Mouse (Mus musculus) adrenal gland, adult 8-10 months (tissue): ENCODE measurements around the gene P2ry6. TPM values are rescaled to one million over a fixed set of nuclear protein-coding genes. Genes with fewer than 3 reads are reported as not detected.

Source experiments
- DNase-seq: peaks from one replicate; pipeline ENCODE4 v3.0.0; 2022
- total RNA-seq, 4 experiments: library from RNA; stranded (reverse); gene quantifications; 2 replicates each; pipeline ENCODE4 v1.2.4; 2022

The P2ry6 gene
- total RNA-seq, 4 experiments from 2014 or later, result 5.4 to 9.5 (median 6.5) TPM

GRCm38 (mm10) chr7:100988092-100988491, 13.6 kb upstream of the P2ry6 start:
- DNase-seq, result peak; percentile 55

DNA sequence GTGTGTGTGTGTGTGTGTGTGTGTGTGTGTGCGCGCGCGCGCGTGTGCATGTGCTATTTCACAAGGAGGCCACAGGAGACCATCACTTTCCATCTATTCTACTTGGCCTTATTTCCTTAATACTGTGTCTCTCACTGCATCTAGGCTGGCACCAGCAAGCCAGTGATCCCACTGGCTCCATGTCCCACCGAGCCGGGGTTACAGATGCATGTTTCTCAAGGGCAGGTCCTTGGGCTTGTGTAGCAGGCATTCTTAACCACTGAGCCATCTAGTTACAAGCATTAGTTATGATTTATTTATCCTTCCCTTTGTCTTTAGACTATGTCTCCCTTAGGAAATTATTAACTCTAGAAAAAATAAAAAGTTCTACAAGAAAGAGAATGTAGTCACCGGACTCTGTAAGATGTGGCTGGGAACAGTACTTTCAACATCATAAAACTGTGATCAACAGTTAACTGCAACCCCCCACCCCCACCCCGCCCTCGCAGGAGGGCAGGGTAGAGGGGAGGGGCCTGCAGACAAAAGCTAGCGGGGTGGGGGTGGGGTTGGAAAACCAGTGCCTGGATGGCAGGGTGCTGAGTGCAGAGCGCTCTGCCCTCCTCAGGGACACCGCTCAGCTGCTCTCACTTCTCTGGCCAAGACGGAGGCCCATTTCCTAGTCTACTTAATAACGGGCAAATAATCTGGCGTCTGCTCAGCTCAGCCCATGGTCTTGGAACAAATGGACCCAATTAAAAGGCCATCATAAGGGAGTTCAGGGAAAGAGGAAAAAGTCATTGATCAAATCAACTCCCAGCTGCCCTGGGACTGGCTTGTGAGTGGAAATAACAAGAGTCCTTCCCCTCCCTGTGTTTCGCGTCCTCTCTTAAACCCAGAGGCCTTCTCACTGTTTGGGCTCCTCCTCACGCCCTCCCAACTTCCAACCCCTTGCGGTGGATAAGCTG, 10.3 kb upstream of the P2ry6 start:
- no peak for DNase-seq

DNA sequence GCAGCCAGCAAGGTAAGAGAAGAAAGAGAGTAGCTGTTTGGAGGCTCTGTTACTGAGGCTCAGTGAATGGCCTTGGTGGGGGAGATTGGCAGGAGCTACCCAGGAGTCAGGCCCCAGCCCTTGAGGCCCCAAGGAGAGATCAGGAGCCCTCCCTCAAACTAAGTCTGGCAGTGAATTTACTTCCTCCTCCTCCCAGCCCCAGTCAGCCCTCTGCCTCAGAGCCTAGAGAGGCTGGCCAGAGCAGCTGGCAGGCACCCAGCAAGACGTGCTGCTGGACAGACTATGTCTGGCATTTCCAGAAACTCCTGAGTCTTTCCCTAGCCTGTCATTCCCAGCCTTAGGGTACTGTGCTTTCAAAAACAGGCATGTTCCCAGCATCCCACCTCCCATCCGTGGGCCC, 4.7 kb upstream of the P2ry6 start:
- DNase-seq, result no peak

- no peak for DNase-seq
These were observed 3.7 kb upstream of the P2ry6 start for GRCm38 (mm10) chr7:100978171-100978570.

DNA sequence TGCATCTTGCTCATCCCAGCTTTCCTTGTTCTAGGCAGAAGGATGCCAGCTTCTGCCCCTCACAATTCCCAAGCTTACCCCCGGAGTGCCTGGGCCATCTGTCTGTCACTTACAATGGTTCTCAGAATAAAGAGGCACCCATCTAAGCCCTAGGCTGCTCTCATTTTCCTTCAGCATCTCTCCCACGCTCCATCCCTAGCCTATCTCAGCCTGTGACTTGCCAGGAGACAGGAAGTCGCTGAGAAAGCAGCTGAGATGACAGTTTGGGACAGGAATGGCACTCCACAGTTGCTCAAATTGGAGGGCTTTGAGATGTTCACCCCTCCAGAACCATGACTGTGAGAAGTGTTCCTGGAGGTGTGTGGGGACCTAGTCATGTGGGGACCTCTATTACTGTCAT, 1.6 kb downstream of the P2ry6 start:
- no peak for DNase-seq

GRCm38 (mm10) chr7:100968874-100969659, 5.4 kb downstream of the P2ry6 start:
- DNase-seq, result no peak

- DNase-seq, result no peak
These were observed 6.1 kb downstream of the P2ry6 start for GRCm38 (mm10) chr7:100968376-100968775.

DNA sequence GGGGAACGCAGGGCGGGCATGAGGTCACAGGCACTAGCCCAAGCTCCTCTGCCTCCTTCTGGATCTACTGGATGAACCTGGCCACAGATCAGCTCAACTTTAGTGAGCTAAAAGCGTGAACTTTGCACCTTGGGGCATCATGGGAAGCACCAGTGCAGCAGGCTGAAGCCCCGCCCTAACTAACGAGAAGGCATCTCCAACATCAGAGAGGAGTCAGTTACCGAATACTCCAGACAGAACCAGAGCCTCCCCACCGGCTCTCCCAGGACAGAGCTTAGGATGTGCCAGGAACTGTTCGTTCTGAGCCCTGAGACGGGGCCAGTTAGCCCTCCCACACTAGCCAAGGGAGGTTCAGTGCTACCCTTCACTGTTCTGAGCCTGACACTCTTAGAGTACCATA, 6.6 kb downstream of the P2ry6 start:
- no peak for DNase-seq

- DNase-seq, result no peak
These were observed 8.4 kb downstream of the P2ry6 start for GRCm38 (mm10) chr7:100966014-100966413.

- no peak for DNase-seq
These were observed 9.4 kb downstream of the P2ry6 start for GRCm38 (mm10) chr7:100965079-100965478.

DNA sequence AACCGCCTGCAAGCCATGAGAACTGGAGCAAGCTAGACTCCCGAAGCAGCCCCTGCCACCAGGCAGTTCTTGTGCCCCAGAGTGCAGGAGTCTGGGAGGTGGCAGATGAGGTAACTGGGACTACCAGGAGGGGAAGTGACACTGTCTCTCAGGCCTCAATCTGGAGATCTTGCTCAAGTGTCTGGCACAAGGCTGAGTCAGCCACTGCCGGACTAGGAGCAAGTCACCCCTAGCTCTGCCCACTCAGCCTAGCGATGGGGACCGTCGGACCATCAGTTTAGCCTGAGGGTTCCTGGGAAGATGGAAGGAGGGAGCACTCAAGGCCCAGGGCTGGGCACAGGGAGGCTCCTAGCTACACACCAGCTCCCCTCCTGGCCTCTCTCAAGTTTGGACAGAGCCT, 10.2 kb downstream of the P2ry6 start:
- no peak for DNase-seq

- DNase-seq, result no peak
These were observed 11.1 kb downstream of the P2ry6 start for GRCm38 (mm10) chr7:100963381-100963780.

DNA sequence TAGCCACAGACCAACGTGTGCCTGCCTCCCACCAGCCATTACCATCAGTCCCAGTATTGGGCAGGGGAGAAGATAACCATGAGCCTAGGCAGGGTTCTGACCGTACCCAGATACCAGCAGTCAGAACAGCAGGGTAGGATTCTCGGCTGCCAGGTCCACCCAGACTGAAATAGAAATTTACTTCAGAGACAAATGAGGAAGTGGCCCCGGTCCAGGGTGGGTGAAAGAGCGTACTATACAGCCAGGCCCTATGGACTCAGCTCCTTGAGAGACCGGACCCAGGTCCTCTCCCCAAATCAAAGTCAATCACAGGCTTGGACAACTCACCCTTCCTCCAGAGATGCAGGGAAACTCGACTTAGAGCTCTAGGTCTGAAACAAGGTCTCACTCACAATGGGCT, 13.3 kb downstream of the P2ry6 start:
- no peak for DNase-seq

GRCm38 (mm10) chr7:100960462-100960861, 14.0 kb downstream of the P2ry6 start:
- DNase-seq, result no peak

GRCm38 (mm10) chr7:100958426-100958825, 16.0 kb downstream of the P2ry6 start:
- DNase-seq, result no peak

DNA sequence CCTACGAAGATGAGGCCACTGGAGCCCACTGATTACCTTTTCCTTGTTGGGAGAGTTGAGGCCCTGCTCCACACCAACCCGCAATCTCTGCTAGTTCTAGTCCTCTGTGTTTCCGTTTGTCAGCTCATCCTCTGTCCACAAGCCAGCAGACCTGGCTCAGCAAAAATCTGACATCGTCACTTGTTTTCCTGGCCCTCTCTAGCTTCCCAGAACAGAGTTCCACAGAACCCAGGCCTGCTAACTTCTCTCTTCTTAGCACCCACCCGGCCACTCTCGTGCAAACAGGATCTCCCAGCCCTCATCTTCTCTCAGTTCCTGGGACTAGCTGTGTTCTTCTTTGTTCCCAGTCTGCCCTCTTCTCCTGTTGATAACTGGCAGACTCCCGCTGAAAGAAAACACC, 21.8 kb downstream of the P2ry6 start:
- no peak for DNase-seq

- DNase-seq, result no peak
These were observed 22.5 kb downstream of the P2ry6 start for GRCm38 (mm10) chr7:100951903-100952302.

DNA sequence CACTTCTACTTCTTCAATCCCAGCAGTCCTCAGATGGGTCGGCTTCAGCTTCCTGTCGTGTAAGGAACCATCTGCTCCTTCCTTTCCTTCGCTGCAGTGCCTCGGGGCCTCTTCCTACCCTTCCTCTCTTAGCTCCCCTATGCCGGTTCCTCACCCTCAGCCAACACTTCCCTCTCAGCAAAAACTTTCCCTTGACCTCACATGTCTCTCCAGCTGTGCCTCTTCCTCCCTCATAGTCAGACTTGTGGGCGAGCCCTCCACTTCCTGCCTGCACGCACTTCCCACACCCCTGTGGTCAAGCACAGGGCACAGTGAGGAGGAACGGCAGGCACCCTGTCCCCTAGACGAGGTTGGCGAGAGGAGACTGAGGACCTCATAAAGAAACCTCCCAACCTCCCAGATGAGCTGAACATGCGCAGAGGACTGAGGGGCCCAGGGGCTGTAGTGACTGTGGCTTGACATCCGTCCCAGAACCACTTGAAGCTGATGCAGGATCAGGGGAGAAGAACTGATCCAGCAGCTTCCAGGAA, 23.9 kb downstream of the P2ry6 start:
- no peak for DNase-seq

DNA sequence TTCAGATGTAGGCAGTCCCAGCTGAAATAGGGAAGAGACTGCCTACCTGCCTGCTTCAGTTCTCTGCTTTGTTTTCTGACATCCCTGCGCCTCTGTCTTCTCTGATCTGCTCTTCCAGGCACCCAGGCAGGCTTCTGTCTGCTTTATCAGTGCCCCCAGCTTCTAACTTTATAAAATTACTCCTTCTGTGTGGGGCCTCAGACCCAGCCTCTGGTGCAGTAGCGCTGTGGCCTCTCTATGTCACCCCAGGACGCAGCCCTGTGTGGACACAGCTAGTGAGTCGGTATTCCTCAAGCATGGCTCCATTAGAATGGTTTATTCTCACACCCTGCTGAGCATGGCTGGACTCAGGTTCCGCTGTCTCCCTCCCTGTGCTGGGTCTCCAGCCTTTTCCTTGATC, 24.4 kb downstream of the P2ry6 start:
- no peak for DNase-seq

DNA sequence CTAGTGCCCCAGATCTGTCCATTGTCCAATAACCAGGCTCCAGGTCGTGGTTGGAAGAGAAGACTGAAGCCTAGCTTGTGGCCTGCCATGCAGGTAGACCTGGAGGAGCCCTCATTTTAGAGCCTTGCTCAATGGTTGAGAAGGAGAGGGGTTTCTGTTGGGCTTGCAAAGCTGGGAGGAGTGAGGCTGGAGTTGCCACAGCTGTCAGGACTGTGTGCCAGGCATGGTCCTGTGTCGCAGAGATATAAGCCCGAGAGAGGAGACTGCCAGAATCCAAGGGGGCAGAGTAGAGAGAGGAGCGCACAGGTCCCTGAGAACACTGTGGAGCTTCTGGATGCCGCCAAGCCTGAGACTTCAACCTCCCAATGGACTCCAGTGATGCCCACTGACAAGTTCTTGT, 29.7 kb downstream of the P2ry6 start:
- DNase-seq, result no peak

- DNase-seq, result no peak
These were observed 30.1 kb downstream of the P2ry6 start for GRCm38 (mm10) chr7:100944306-100944705.

DNA sequence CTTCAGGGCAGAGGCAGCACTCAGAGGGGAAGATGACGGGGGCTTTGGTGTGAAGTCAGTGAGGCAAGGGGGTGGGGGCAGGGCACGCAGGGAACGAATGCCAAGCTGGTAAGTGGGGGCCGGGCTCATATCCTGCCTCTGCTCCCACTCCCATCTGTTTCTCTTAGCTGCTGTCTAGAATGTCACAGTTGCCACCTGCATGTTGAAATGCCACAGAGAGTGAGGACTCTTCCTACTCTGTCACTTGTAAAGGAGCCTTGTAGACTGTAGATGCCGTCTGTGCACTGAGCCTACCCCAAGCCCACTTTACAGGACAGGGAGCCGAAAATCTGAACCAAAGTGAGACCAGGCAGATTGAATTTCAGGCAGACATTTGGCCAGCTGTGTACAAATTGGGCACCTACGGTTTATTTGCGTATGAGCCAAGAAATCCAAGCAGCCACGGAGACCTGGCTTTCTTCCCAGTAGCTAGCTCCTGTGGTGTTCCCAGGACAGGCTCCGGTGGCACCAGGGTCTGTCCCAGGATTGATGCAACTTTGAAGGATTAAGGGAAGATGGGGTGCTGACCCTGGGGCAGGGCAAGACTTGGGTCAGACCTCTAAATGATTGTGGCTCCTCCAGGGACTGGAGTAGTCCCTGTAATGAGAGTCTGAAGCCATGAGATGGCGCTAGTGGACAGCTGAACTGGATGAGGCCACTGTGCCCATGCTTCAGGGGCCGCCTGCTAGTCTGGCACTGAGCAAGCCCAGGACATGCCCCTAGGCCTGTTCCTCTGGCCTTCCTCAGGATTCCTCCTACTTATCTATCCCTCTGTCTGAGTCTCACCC, 31.4 kb downstream of the P2ry6 start:
- no peak for DNase-seq
